Mouse (Mus musculus) midbrain, embryonic 11.5 days (tissue): ENCODE measurements around the gene Cpm. TPM values are rescaled to one million over a fixed set of nuclear protein-coding genes. Genes with fewer than 3 reads are reported as not detected.
A peak's percentile ranks its signal among the peaks of the same experiment; 100 is the strongest.

ENCODE experiments used
- ATAC-seq: fragments of 200-750 bp; cut with Nextera tagmentation; 2 replicates; pipeline ENCODE4 v1.8.0; 2017; ENCODE audit warnings: moderate TSS enrichment, moderate library complexity; ENCODE audit not compliant: low FRiP score
- DNase-seq: peaks from one replicate; pipeline ENCODE4 v3.0.0; 2015; ENCODE audit warnings: low spot score; ENCODE audit errors: missing footprints
- H3K27ac ChIP-seq: fragments of 300-500 bp; sonication (generic); 2 replicates; pipeline ENCODE4 v1.5.1; 2014; ENCODE audit warnings: low read depth, low read length
- H3K27me3 ChIP-seq: fragments of 300-500 bp; sonication (generic); 2 replicates; pipeline ENCODE4 v1.6.1; 2014; ENCODE audit warnings: mild to moderate bottlenecking, low read length, moderate library complexity, mixed read lengths; ENCODE audit not compliant: control insufficient read depth, insufficient read depth
- H3K36me3 ChIP-seq: fragments of 300-500 bp; sonication (generic); 2 replicates; pipeline ENCODE4 v1.6.1; 2014; ENCODE audit warnings: mild to moderate bottlenecking, low read length, moderate library complexity, mixed read lengths; ENCODE audit not compliant: control insufficient read depth, insufficient read depth
- H3K4me1 ChIP-seq: fragments of 300-500 bp; sonication (generic); 2 replicates; pipeline ENCODE4 v1.6.1; 2014; ENCODE audit warnings: low read length; ENCODE audit not compliant: control insufficient read depth, insufficient read depth
- H3K4me2 ChIP-seq: fragments of 300-500 bp; sonication (generic); 2 replicates; pipeline ENCODE4 v1.6.1; 2014; ENCODE audit warnings: mild to moderate bottlenecking, moderate library complexity
- H3K4me3 ChIP-seq: fragments of 300-500 bp; sonication (generic); 2 replicates; pipeline ENCODE4 v1.5.1; 2014; ENCODE audit warnings: low read depth, low read length
- H3K9ac ChIP-seq: fragments of 300-500 bp; sonication (generic); 2 replicates; pipeline ENCODE4 v1.6.1; 2014; ENCODE audit warnings: low read length
- H3K9me3 ChIP-seq: fragments of 300-500 bp; sonication (generic); 2 replicates; pipeline ENCODE4 v1.6.1; 2016; ENCODE audit warnings: low read length; ENCODE audit not compliant: control insufficient read depth
- WGBS: fragments of 180-500 bp; shearing (Covaris S2); extraction: QIAGEN DNeasy Blood & Tissue Kit; methylation state at CpG from one replicate; pipeline ENCODE4 v1.1.7; 2014; 5-methylcytosine and 5-hydroxymethylcytosine counted together
- polyA plus RNA-seq: library from polyadenylated mRNA; unstranded; fragments of >200 nt; fragmentation: Nextera tagmentation; extraction: Ambion mirVana; gene quantifications from 2 replicates; pipeline ENCODE4 v1.2.1, GENCODE M21; 2014

Cpm gene
- polyA plus RNA-seq, 1 experiment from 2014 or later: 6.2 TPM

DNA sequence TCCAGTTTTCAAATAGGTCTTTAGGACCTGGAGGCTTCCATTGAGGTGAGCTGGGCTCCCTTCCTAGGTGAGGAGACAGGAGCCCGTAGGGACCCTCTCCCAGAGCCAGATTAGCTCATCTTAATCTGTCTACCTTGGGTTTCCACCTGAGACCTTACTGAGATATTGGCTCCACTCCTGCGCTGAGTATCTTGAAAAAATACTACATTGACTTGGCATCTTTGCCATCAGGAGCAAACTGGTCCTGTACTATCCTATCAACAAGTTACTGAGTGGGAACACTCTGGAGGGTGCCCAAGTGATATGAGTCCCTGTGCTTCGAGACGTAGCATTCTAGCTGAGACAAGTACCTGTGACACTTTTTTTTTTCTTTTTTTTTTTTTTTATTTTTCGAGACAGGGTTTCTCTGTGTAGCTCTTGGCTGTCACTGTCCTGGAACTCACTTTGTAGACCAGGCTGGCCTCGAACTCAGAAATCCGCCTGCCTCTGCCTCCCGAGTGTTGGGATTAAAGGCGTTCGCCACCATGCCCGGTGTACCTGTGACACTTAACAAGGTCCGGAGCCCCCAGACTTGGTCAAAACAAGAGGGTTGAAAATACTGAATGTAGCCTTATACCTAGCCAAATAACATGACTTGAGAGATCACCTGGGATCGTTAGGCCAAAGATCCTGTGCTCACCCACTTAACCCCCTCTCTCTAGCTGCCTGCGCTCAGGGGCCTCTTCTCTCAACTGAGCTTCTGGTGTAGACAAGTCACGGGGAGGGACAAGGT, 13.4 kb downstream of the Cpm start:
- H3K36me3 ChIP-seq: no peaks in the 10 kb centered on the region
- H3K4me1 ChIP-seq: no peaks in the 10 kb centered on the region
- 92% methylated on average over 15 of the region's 15 CpGs for WGBS
- H3K9me3 ChIP-seq: no peaks in the 10 kb centered on the region
- H3K9ac ChIP-seq: no peak overlapping the region
- H3K4me3 ChIP-seq: no peak overlapping the region
- no peak overlapping the region for H3K4me2 ChIP-seq
- no peak overlapping the region for H3K27ac ChIP-seq
- no peaks in the 10 kb centered on the region for H3K27me3 ChIP-seq
- no peak for DNase-seq
- no peak for ATAC-seq

DNA sequence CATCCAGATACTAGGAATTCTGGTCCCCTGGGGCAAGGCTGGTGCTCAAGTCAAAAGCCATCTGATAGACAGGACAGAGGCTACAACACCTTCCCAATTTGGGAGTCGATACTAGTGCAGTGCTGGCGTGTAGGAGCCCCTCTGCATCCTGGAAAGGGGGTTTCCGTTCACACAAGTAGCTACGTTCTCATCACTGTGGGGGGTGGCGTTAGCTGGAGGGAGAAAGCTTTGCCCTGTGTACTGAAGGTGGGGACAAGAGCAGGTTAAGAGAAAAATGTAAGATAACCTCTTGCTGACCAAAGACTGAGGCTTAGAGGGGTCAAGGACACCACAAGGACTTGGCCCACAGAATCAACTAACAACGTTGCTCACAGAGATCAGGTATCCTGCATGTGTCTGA, 14.0 kb downstream of the Cpm start:
- 83% methylated on average over 6 of the region's 6 CpGs for WGBS
- Histone ChIP-seq H3K4me3 (no peak overlapping the region), H3K27ac (no peak overlapping the region), H3K4me2 (no peak overlapping the region), H3K27me3 (no peaks in the 10 kb centered on the region), H3K9me3 (no peaks in the 10 kb centered on the region), H3K36me3 (no peaks in the 10 kb centered on the region), H3K4me1 (no peaks in the 10 kb centered on the region), H3K9ac (no peak overlapping the region)
- ATAC-seq (no peak), DNase-seq (no peak)

DNA sequence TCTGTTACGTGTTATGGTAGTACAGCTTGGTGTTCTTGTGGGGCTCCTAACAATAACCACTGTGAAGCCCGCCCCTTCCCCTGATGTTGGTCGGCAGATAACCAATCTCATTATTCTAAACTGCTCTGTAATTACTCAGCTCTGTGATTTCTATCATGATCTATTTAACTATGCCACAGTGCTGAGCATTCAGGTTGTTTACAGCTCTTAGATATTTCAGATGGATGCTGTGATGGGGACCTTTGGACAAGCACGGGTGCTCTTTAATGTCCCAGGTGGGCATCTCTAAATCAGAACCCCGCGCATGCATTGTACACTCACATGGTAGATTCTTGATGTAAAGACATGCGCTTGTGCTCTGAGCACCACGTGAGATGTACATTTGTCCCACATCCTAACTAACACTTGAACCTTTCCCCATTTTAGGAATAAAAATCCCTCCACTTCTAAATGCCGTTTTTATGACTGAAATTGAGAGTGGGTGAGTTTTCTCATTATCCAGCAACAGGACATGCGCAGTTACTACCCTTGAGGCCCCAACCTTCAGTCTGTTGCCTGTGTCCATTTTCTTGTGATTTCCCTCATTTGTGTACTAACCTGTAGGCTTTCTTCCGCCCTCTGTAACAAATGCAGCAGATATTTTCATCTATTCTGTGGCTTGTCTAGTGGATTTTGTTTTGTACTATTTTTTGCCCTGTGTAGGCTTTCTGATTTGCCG, 14.6 kb downstream of the Cpm start:
- Histone ChIP-seq H3K9me3 (no peaks in the 10 kb centered on the region), H3K4me1 (no peaks in the 10 kb centered on the region), H3K27me3 (no peaks in the 10 kb centered on the region), H3K4me3 (no peak overlapping the region), H3K9ac (no peak overlapping the region), H3K27ac (no peak overlapping the region), H3K4me2 (no peak overlapping the region), H3K36me3 (no peaks in the 10 kb centered on the region)
- ATAC-seq (no peak), DNase-seq (no peak)
- WGBS: 91% methylated on average over 12 of the region's 12 CpGs

DNA sequence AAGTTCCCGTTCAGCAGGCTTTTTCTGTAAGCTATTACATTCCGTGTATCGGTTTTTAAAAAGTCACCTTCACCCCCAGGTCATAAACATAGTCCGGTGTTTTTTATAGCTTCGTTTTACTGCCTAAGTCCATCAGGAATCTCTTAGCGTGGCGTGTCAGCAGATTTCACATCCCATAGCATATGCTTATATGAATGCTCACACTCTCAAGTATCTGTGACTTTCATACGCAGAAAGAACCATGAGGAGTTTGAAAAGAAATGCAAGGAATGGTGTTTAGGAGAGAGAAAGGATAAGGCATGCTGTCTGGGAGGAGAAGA, 15.1 kb downstream of the Cpm start:
- WGBS: 90% methylated on average over 8 of the region's 8 CpGs
- H3K4me3 ChIP-seq: no peak overlapping the region
- H3K27me3 ChIP-seq: no peaks in the 10 kb centered on the region
- no peak overlapping the region for H3K4me2 ChIP-seq
- ATAC-seq (no peak), DNase-seq (no peak)
- H3K4me1 ChIP-seq: no peaks in the 10 kb centered on the region
- no peak overlapping the region for H3K9ac ChIP-seq
- H3K27ac ChIP-seq: no peak overlapping the region
- no peaks in the 10 kb centered on the region for H3K36me3 ChIP-seq
- no peaks in the 10 kb centered on the region for H3K9me3 ChIP-seq

DNA sequence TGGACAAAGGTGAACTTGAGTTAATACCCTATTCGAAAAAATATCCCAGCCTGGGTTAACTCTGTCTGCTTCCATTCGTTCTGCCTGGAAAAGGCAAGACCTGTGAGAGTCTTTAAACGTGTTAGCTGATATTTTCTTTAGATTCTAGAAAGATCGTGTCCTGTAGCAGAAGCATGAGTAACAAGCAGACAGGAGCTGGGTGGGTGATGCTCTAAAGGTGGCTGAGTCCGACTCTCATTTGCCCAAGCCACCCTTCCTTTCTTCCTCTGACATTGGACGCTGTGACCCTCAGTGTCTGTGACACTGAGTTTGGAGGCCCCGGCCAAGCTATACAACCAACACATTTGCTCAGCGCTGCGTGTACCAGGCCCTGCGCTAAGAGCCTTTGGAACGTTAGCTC, 15.5 kb downstream of the Cpm start:
- H3K27me3 ChIP-seq: no peaks in the 10 kb centered on the region
- ATAC-seq (no peak), DNase-seq (no peak)
- H3K36me3 ChIP-seq: no peaks in the 10 kb centered on the region
- H3K9me3 ChIP-seq: no peaks in the 10 kb centered on the region
- WGBS: 91% methylated on average over 11 of the region's 11 CpGs
- no peaks in the 10 kb centered on the region for H3K4me1 ChIP-seq
- H3K9ac ChIP-seq: no peak overlapping the region
- H3K4me2 ChIP-seq: no peak overlapping the region
- H3K4me3 ChIP-seq: no peak overlapping the region
- no peak overlapping the region for H3K27ac ChIP-seq

DNA sequence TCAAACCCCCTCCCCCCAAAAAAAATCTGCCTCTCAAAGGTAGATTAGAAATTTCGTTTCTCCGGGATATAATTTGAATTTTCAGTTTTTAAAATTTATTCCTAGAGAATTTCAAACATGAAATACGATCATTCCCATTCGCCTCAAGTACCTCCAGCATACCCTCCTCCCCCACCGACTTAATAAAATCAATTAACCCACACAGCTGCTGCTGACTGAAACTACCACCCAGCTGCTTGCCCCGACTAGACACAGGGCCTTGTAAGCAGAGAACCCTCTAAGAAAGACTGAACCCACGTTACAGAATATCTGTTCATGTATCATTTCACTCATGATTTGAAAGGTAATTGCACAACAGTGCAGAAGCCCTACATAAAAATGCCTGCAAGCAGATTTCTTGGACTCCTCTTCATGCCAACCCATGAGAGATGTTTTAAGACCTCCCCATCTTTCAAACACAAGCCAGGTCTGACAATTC, 16.2 kb downstream of the Cpm start:
- DNase-seq (no peak), ATAC-seq (no peak)
- Histone ChIP-seq H3K4me2 (no peak overlapping the region), H3K9me3 (no peaks in the 10 kb centered on the region), H3K36me3 (no peaks in the 10 kb centered on the region), H3K9ac (no peak overlapping the region), H3K4me1 (no peaks in the 10 kb centered on the region), H3K27ac (no peak overlapping the region), H3K27me3 (no peaks in the 10 kb centered on the region), H3K4me3 (no peak overlapping the region)
- WGBS: 85% methylated on average over 7 of the region's 7 CpGs

DNA sequence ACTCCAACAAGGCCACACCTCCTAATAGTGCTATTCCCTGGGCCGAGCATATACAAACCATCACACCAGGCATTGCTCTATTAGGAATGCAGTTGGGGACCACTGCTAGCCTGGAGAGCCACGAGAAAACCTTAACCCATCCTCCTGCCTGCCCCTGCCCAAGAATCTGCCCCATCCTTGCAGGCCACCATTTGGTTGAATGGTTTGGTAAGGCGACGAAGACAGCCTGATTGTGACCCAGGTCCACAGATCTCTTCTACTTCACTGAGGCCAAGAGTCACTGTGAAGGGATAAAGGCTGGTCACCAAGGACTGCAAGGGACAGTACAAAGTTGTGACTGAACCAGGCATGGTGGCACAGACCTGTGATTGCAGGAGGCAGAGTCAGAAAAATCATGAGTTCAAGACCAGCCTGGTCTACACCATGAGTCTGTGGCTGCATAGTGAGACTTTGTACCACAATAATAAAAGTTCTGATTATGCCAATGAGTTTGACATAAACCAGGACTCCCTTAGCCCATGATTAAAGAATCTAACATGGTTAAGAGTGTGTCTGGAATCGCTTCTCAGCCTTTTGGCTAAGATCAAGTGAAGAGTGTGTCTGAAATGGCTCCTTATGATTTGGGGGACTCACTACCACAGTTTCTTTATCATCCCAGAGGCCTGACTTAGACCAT, 17.3 kb downstream of the Cpm start:
- ATAC-seq: no peak
- H3K4me2 ChIP-seq: no peak overlapping the region
- WGBS: 87% methylated on average over 5 of the region's 5 CpGs
- H3K27me3 ChIP-seq: no peaks in the 10 kb centered on the region
- no peak for DNase-seq
- no peak overlapping the region for H3K4me3 ChIP-seq
- H3K4me1 ChIP-seq: no peaks in the 10 kb centered on the region
- no peak overlapping the region for H3K27ac ChIP-seq
- H3K9me3 ChIP-seq: no peaks in the 10 kb centered on the region
- H3K9ac ChIP-seq: no peak overlapping the region
- no peaks in the 10 kb centered on the region for H3K36me3 ChIP-seq

DNA sequence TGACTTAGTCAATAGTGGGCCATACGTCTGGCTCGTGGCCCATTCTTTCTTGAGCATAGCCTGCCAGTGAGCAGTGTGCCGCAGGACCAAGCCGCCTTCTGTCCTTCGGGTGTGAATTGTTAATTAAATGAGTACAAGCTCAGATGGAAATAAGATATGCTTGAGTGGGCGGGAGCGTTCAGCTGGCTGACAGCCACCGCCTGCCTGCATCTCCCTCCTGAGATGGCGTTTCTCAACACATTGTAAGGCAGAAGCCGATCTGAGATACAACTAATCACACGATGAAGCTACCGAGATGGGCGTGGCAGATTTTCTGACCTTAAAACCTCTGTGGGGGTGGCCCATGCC, 17.8 kb downstream of the Cpm start:
- no peaks in the 10 kb centered on the region for H3K4me1 ChIP-seq
- no peak overlapping the region for H3K4me2 ChIP-seq
- no peaks in the 10 kb centered on the region for H3K36me3 ChIP-seq
- WGBS: 64% methylated on average over 13 of the region's 13 CpGs
- no peaks in the 10 kb centered on the region for H3K9me3 ChIP-seq
- no peaks in the 10 kb centered on the region for H3K27me3 ChIP-seq
- DNase-seq: no peak
- no peak overlapping the region for H3K27ac ChIP-seq
- H3K9ac ChIP-seq: no peak overlapping the region
- no peak overlapping the region for H3K4me3 ChIP-seq
- peak; percentile 61; the same call in 1 of the 2 replicates for ATAC-seq

DNA sequence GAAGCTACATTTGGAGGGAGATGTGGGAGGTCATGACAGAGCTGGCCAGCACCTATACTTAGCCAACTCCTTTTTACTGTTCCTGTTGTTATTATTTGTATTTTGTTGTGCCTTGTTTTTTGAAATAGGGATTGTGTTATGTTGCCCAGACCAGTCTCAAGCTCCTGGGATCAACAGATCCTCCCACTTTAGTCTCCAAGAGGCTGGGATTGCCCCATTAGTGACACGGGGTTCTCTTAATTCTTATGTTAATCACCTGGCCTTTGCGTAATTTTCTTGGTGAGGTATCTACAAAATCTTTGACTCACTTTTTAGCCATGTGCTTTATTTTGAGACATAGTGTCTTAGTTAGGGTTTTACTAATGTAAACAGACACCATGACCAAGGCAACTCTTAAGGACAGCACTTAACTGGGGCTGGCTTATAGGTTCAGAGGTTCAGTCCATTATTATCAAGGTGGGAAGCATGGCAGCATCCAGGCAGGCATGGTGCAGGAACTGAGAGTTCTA, 18.7 kb downstream of the Cpm start:
- no peaks in the 10 kb centered on the region for H3K4me1 ChIP-seq
- 84% methylated on average over 2 of the region's 2 CpGs for WGBS
- no peak overlapping the region for H3K4me2 ChIP-seq
- no peak overlapping the region for H3K9ac ChIP-seq
- no peaks in the 10 kb centered on the region for H3K9me3 ChIP-seq
- DNase-seq: no peak
- no peaks in the 10 kb centered on the region for H3K36me3 ChIP-seq
- no peak overlapping the region for H3K4me3 ChIP-seq
- no peak for ATAC-seq
- H3K27me3 ChIP-seq: no peaks in the 10 kb centered on the region
- H3K27ac ChIP-seq: no peak overlapping the region
